Mouse (Mus musculus) gastrocnemius, postnatal 36 days (tissue): ENCODE measurements around the gene Acadl. TPM values are rescaled to one million over a fixed set of nuclear protein-coding genes. Genes with fewer than 3 reads are reported as not detected.

Source experiments
- DNase-seq, 2 experiments: peaks; one replicate each; pipeline ENCODE4 v3.0.0; 2022
- intact Hi-C: fragments of 180-260 bp; cut with DNase I; formaldehyde crosslinking; loops from one replicate; pipeline ENCODE4 v1.15.1; 2025
- total RNA-seq, 2 experiments: library from RNA; stranded (reverse); gene quantifications; 2 replicates each; pipeline ENCODE4 v1.2.3; 2021

Gene Acadl
- total RNA-seq, 2 experiments from 2014 or later: 259 to 288 TPM

DNA sequence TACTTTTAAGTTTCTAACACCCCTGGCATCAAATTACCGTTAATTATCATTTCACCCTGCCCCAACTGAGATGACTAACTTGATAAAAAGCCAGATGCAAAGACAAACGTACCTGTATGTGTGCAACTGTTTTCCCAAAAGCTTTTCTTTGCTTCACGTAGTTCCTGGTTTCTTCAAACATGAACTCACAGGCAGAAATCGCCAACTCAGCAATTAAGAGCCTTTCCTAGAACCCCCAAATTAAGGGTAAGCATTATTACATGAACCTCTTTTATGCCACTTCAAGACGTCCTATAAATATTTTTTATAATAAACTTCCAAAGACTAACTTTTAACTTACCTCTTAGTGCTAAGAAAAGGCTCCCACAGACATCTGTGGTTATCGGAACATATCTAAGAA, 21.6 kb downstream of the Acadl start:
- DNase-seq: no peak
- intact Hi-C loops: no loop called here

DNA sequence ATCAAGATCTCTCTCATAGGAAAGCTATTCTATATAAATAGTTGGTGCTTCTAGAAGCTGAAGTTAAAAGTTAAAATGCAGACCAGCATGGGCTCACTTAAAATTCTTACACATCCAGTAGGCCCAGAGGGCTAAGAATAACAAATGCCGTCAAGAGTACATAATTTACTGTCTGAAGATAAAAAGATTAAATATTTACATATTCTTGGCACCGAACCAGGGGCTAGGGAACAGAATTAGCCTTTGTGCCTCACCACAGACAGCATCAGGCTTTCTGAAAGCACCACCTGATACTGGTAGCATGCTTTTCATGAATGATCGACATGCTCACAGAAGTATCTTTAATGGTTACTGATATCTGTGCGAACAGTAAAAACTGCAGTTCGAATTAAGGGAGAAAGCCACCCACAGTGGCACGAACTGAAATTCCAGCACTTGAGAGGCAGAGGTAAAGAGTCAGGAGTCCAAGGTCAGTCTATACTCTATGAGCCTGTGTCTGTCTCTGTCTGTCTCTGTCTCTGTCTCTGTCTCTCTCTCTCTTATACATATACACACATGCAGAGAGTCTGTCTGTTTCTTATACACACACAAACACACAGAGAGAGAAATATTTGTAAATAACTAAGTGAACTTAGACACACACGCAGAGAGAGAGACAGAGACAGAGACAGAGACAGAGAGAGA, 23.2 kb downstream of the Acadl start:
- intact Hi-C loops: loop anchor here (5.0 kb wide), 1 partner anchor 98 kb away; no protein-coding TSS in a partner anchor
- no peak for DNase-seq

DNA sequence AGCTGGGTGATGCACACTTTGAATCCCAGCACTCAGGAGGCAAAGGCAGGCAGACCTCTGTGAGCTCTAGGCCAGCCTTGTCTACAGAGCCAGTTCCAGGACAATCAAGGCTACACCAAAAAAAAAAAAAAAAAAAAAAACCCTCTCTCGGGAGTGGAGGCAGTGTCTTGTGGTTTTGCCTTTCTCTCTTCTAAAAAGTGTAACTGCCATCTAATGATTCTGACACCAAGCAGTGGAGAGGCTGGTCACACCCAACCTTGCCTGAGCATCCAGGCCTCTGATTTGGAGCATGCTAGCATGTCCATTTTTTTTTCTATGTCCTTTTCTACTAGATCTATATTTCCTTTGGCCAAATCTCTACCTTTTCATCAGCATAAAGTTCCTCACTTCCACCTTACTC, 23.9 kb downstream of the Acadl start:
- no peak for DNase-seq
- intact Hi-C loops: loop anchor here (5.0 kb wide), 1 partner anchor 97 kb away; no protein-coding TSS in a partner anchor

DNA sequence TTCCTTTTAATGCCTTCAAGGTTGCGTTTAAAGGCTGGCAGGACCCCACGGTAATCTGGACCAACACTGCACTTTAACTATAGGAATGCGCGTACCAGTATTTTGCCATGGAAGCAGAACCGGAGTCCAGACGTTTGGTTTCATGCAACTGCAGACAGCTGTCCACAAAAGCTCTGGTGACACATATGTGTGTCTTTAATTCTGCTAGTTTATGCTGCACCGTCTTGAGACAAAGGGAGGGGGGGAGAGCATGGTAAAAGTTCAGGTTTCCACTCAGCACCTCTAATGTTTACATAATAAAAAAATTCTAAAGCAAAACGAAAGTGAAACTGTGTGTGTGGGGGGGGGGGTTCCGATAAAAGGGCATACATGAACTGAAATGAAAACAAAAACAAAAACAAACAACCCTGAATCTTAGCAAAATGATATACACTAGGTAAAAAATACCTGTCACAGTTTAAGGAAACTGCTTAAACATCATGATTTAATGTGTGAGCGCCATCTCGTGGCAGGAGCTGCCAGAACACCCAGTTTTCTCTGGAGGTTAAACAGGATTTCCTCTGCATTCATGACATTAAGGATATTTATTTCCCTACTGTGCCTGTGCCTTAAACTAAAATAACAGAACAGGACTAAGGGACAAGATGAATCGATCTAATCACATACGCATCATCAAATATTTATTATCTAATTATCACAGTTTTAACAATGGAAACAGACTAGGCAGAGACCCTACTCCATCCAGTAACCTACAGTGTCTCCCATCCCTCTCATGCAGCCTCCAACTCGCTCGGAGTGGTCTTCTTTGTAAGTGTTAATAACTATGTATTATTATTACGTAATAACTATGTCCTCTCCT, 24.7 kb downstream of the Acadl start:
- peak; percentile 54 to 61 for DNase-seq
- intact Hi-C loops: loop anchor here (5.0 kb wide), 1 partner anchor 96 kb away; no protein-coding TSS in a partner anchor

DNA sequence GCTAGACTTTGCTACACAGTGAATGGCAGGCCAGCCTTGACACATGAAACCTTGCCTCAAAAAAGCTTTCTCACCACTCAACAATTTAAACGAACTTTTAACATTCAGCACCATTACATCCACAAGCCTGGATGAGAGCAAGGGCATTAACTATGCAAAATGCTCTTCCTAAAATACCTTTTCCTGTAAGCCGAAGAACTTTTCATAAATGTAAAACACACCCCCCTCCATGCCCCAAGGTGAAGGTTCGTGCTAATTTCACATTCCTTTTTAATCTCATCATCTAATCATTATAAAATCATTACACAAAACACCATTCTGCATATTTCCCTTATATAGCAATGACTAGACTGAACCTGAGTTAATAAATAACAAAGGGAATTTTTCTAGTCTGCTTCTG, 25.9 kb downstream of the Acadl start:
- intact Hi-C loops: loop anchor here (5.0 kb wide), 1 partner anchor 95 kb away; no protein-coding TSS in a partner anchor
- no peak for DNase-seq

DNA sequence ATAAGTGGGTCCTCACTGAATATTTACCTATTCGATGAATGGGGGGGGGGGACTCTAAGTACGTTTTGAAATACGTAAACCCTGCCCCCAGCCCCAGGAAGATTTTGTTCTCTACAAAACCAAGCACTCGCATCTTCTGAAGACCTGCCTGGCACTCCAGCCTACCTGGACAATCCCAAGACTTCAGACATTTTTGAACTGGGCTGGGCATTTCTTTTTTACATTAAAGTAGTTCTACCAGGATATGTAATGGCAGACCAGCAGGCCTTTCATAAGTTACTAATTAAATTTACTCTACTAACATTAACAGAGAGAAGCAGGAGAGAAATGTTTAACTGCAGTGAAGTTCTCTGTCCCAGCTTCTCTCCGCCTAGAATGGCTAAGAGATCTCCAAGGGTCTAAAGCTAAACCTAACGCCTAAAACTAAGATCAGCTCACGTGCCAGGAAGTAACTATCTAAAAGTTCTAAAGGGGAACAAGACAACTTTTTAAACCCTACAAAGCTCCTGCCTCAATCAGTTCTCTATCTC, 30.4 kb downstream of the Acadl start:
- intact Hi-C loops: no loop called here
- no peak for DNase-seq

DNA sequence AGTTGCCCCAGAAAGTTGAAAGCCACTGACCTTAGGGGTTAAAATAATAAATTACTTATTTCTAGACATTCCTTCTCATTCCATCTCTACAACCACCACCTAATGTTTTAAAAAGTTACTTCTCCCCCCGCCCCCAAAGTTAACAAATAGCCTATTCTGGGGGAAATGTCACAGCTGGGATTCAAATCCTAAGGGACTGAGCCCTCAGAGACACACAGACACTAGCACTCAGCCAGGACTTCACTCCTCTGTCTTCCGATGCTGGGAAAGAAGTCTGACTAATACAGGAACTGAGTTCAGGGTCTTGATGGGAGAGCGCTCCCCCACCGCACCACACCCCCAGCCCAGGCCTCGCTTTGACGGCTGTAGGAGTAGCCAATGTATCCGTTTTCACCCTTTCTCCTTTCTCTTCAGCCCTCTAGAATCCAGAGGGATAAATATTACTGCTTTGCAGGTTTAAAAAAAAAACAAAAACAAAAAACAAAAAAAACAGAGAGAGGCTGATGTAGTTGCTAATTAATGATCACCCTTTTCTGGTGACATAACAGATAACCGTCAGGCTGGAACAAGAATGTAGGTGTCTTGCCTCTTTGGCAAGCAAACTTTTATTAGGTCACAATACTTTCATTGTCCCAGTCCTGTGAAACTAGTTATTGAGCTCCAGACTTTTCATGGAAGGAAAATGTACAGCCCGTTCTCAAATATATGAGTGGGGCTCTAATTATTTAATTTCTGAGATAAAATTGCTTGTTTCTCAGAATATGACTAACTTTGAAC, 31.1 kb downstream of the Acadl start:
- intact Hi-C loops: no loop called here
- DNase-seq: no peak

DNA sequence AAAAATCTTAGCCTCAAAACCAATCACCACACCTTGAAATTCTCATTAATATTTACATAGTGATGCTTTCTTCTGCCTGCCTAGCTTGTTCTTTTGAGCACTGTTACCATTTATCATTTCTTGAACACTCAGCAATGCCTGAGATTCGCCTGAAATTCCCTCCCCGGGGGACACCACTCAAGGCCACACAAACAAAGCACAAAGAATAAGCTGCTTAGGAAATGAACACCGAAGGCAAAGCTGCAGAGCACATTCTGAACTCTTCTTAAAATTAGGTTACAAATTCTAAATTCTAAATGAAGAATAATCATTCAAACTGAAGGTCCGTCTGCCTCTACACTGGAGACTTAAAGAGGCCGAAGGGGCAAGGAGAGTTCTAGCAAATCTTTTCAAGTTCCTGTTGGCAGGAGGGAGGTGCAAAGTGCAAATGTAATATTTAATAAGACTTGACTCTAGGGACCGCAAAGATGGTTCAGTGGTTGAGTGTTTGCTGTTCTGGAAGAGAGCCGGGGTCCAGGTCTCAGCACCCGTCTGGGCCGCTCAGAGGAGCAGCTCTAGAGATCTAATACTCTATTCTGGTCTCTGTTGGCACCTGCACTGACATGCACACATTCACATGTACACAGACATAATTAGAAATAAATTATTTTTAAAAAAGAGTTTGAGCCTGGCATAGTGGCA, 33.5 kb downstream of the Acadl start:
- intact Hi-C loops: no loop called here
- no peak for DNase-seq

DNA sequence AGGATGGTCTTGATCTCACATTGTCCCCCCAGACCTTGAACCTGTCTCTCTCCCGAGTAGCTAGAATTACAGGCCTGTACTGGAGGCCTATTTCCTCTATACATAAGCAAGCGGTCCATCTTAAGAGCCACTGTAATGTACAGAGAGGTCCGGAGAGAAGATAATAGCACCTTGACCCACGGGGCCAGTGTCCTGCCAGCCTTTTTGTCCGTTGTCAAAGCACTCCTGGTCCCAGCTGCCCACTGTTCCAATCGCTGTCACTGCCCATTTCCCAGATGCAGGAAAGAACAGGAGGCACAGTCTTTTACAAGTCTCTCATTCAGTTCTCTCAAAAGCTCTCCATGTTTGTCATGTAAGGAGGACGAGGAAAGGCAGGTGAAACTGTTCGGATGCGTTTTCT, 41.1 kb downstream of the Acadl start:
- intact Hi-C loops: no loop called here
- DNase-seq: no peak

DNA sequence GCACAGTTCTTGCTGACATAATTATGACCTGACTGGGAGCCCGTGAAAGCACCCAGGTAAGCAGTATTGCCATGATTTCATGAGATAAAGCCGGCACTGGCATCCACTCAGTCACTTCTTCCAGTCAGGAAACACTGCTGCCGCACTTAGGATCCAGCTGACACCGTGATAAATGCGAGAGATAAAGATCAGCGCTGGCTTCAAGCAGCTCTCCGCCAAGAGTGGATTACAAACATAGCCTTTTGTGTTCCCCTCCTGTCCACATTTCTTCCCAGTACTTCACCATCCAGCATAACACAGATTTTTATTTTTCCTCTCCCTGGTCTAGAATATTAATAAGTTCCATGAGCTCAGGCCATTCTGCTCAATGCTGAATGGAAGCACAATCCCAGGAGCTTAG, 42.8 kb downstream of the Acadl start:
- intact Hi-C loops: no loop called here
- DNase-seq: no peak

DNA sequence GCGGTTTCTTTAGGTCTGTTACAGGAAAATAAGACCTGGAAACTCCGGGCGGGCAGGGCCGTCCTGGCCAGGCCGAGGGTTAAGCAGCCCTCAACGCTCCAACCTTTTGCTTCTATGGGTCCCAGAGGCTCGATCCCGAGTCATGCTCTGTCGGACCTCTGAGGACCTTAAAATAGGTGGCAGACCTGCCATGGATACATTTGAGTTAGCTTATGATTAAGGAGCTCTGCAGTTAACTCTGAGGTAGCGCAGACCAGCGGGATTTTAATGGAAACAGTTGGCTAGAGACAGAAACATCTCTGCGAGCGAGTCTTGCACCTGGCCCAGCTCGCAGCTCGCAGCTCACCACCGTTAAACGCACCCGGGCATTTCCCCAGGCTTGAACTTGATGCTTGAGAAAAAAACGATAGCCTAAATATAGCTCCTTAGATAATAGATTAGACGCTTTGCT, 45.2 kb downstream of the Acadl start:
- intact Hi-C loops: no loop called here
- no peak for DNase-seq

DNA sequence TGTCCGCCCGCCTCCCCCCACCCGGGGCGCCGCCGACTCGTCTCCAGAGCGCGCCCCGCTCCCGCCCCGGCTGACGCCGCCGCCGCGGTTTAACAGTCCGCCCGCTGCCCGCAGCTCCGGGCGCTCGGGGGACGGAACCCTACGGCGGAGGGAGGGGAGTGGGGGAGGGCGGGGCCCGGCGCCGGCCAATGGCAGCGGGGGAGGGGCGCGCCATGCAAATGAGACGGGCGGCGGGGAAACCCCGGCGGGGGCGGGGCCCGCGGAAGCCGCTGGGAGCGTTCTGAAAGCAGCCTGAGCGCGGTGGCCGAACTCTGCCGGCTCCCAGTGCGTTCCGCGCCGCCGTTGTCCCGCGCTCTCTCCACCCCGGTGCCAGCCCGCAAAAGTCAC, 45.6 kb downstream of the Acadl start, which contains the start of gene Kansl1l:
Kansl1l (minus strand) TSS at position 110 of the 387 bp plus-strand sequence.
- DNase-seq: peak; percentile 90 to 92
- intact Hi-C loops: no loop called here

DNA sequence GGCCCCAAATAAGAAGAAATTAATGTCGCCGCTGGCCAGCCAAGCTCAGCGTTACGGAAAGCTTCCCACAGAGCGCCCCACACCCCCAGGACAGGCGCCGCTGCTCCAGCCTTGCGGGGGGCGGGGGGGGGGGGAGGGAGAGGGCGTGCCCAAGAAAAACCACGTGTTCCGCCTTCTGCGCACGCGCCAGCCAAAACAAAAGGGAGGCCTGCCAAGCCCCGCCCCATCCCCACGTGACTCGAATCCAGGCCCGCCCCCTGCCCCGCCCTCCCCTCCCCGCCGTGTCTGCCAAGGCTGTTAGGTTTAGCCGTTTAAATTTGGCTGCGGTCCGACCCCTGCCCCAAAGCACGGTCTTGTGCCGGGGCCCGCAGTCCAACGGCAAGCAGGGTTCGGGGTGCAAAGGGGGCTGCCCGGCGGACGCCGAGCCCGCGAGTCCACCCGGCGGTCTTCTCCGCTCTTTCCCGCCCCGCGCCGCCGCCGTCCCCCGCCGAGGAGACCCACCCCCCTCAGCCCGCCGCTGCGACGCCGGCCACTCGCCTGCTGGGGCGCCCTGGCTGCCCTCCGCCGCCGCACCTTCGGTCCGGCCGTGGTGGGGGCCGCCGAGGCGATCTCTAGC, 46.1 kb downstream of the Acadl start:
- intact Hi-C loops: no loop called here

DNA sequence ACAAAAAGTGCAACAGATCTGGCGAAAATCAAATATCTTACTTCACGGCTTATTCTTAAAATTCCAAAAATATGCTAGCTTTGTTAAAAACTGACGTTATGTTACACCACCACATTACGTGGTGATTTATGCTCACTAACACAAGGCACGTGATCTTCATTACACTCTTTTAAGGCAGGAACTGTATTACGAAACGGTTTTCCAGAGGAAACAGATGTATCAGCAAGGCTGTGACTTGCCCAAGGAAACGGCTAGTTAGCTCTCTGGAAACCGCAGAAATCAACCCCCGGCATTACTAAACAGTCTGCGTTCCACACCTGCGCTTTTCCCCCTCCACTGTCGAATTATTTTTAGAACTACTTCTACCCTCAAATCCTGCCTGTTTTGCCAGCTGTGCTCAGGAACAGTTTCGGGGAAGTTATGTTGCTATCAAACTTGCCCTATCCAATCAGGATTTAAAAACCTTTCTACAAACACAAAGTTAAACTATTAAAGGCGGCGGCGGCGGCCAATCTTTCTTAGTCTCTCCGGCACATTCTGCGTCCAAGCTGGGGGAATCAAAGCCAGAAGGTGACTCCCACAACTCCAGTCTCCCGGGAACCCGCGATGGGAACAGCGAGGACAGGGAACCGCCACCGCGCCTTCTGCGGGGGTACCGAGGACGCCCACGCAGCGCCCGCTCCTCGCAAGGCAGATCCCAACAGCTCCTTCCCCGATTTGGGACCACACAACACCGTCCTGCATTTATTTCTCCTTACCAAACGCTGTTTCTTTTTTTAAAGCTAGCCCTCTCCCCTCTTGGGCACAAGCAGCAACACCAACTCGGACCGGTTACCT, 46.9 kb downstream of the Acadl start:
- DNase-seq: peak; percentile 34 to 62
- intact Hi-C loops: no loop called here

More for the DNA sequence above, 46.1 kb downstream of the Acadl start:
- DNase-seq: peak; percentile 89 to 98

DNA sequence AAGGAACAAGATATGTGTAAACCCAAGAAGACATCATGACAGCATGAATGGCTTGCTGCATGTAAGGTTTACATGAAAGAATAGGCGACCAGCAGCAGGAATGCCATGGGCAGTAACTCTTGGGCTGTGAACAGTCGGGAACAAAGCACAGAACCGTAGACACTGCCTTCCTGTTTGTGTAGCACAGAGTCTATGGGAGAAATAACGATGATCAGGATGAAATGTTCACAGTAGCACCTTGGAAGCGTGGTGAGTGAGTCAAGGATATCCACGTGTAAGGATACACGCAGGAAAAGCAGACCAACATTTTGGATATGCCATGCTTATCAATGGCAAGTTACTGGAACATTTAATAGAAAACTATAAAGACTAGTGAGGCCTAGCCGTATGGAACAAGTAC, 48.3 kb downstream of the Acadl start:
- no peak for DNase-seq
- intact Hi-C loops: no loop called here

DNA sequence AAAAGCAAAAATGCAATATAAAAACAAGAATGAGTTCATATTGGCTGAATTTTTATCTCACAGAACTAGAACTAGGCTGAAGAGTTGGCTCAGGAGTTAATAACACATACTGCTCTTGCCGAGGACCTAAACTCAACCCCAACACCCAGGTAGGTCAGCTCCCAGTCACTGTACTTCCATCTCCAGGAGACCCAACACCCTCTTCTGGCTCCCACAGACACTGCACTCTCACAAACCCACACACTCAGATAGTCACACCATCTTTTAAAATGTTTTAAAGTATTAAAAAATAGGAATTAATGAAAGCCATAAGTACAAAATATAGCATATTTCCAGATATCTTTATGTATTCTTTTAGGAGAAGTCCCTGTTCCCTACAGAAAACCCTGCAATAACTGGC, 49.9 kb downstream of the Acadl start:
- intact Hi-C loops: no loop called here
- no peak for DNase-seq

DNA sequence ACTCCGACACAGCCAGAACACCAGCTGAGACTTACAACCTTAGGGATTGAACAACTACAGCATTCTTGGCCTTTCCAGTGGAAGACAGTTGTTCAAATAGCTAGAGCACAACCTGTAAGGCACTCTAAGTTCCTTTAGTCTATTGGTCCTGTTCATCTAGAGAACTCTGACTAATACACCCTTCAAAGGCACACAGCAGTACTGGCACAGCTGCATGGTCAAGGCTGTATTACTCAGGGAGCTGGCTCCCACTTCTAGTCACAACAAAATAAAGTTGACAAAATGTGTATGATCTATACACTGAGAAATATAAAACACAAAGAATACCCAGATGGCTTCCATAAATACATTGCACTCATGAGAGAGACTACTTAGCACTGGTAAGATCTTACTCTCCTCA, 56.3 kb downstream of the Acadl start:
- no peak for DNase-seq
- intact Hi-C loops: no loop called here

DNA sequence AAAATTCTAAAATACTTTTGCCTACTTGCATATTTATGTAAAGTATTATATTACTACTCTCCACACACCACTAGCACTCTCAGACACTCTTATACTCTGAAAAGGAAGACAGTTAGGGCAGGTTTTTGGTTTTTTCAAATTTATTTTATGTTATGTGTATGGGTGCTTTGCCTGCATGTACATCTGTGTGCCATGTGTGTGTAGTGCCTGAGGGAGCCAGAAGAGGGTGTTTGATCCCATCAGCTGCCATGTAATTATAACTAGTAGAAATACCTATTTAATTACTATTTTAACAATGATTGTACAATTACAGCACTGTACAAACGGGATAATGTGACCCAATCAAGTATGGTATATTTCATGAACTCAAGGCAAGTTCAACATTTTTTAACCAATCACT, 57.7 kb downstream of the Acadl start:
- no peak for DNase-seq
- intact Hi-C loops: no loop called here

DNA sequence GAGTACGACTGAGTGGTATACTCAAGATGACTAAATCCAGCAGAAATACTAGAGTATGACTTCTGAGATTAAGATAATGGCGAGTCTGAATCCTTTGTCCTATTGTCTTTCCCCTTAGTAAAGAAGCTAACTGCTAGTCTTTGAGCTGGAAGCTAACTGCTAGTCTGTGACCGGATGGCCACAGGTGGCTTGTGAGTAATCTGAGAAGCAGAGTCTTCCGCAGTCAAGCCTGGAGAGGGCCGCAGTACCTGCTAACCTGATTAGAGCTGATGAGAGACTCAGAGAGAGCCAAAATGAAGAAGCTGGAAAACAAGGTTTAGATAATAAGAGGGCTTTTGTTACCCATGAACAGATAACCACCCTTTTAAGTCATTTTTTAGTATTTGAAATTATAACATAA, 58.4 kb downstream of the Acadl start:
- DNase-seq: no peak
- intact Hi-C loops: no loop called here
